Mouse (Mus musculus): ENCODE results near the gene Rftn1.

Gene Rftn1

GRCm38 (mm10) chr17:50201828-50202445 is 11.5 kb upstream of the Rftn1 start:
- DNase-seq (ENCODE audit: low spot score): no peak

GRCm38 (mm10) chr17:50199075-50199850 is 8.8 kb upstream of the Rftn1 start:
- no peak for DNase-seq (ENCODE audit: low spot score)

- DNase-seq (ENCODE audit: low spot score): no peak
Measured at GRCm38 (mm10) chr17:50197572-50197971, 7.1 kb upstream of the Rftn1 start.

GRCm38 (mm10) chr17:50196005-50196672 is 5.7 kb upstream of the Rftn1 start:
- no peak for DNase-seq (ENCODE audit: low spot score)

GRCm38 (mm10) chr17:50195399-50195798 is 4.9 kb upstream of the Rftn1 start:
- no peak for DNase-seq (ENCODE audit: low spot score)

- no peak for DNase-seq (ENCODE audit: low spot score)
Measured at GRCm38 (mm10) chr17:50194541-50194940, 4.1 kb upstream of the Rftn1 start.

- DNase-seq (ENCODE audit: low spot score): no peak
Measured at GRCm38 (mm10) chr17:50193653-50194052, 3.2 kb upstream of the Rftn1 start.

- DNase-seq (ENCODE audit: low spot score): no peak
Measured at GRCm38 (mm10) chr17:50192376-50192940, 2.0 kb upstream of the Rftn1 start.

- DNase-seq (ENCODE audit: low spot score): no peak
Measured at GRCm38 (mm10) chr17:50191318-50191957, 964 bp upstream of the Rftn1 start.

- DNase-seq (ENCODE audit: low spot score): peak; percentile 68
Measured at GRCm38 (mm10) chr17:50189381-50190012, 977 bp downstream of the Rftn1 start.

- DNase-seq (ENCODE audit: low spot score): no peak
Measured at GRCm38 (mm10) chr17:50188662-50189345, 1.7 kb downstream of the Rftn1 start.

- DNase-seq (ENCODE audit: low spot score): no peak
Measured at GRCm38 (mm10) chr17:50185616-50186015, 4.9 kb downstream of the Rftn1 start.

- DNase-seq (ENCODE audit: low spot score): no peak
Measured at GRCm38 (mm10) chr17:50185083-50185482, 5.4 kb downstream of the Rftn1 start.

GRCm38 (mm10) chr17:50184217-50185038 is 6.0 kb downstream of the Rftn1 start:
- no peak for DNase-seq (ENCODE audit: low spot score)

GRCm38 (mm10) chr17:50183300-50183699 is 7.2 kb downstream of the Rftn1 start:
- no peak for DNase-seq (ENCODE audit: low spot score)

- peak; percentile 29 for DNase-seq (ENCODE audit: low spot score)
Measured at GRCm38 (mm10) chr17:50182542-50182951, 7.9 kb downstream of the Rftn1 start.

- no peak for DNase-seq (ENCODE audit: low spot score)
Measured at GRCm38 (mm10) chr17:50180899-50181570, 9.4 kb downstream of the Rftn1 start.

- DNase-seq (ENCODE audit: low spot score): no peak
Measured at GRCm38 (mm10) chr17:50173776-50174175, 16.7 kb downstream of the Rftn1 start.

- DNase-seq (ENCODE audit: low spot score): no peak
Measured at GRCm38 (mm10) chr17:50173368-50173767, 17.1 kb downstream of the Rftn1 start.

- DNase-seq (ENCODE audit: low spot score): no peak
Measured at GRCm38 (mm10) chr17:50172795-50173194, 17.7 kb downstream of the Rftn1 start.
